Mouse (Mus musculus): Measurements from ENCODE around the gene Olfr1243. TPM values are rescaled to one million over a fixed set of nuclear protein-coding genes. Genes with fewer than 3 reads are reported as not detected.
"Not testable (repeated sequence)": the region's sequence is repeated elsewhere in the genome, so short reads cannot be mapped to it uniquely, and the experiment has no call there.

The Olfr1243 gene
- not detected for total RNA-seq (2021)

GRCm38 (mm10) chr2:89531387-89531786, at the start of gene Olfr1243:
TSS of gene Olfr1243 (minus strand) at chr2:89531487.
- no peak for DNase-seq

GRCm38 (mm10) chr2:89578347-89578746, 47.1 kb upstream of the Olfr1243 start, which contains the start of gene Olfr1245:
TSS of gene Olfr1245 (minus strand) at chr2:89578447.
- no peak for DNase-seq

- not testable (repeated sequence) for DNase-seq
Measured at GRCm38 (mm10) chr2:89562706-89563105, 31.4 kb upstream of the Olfr1243 start.

- no peak for DNase-seq
Measured at GRCm38 (mm10) chr2:89544516-89544915, 13.2 kb upstream of the Olfr1243 start.

- DNase-seq, result no peak
Measured at GRCm38 (mm10) chr2:89539923-89540322, 8.6 kb upstream of the Olfr1243 start.

GRCm38 (mm10) chr2:89498235-89498634, 33.1 kb downstream of the Olfr1243 start, which contains the start of gene Olfr1242:
TSS of gene Olfr1242 (minus strand) at chr2:89498335.
- no peak for DNase-seq

- DNase-seq, result no peak
Measured at GRCm38 (mm10) chr2:89487026-89487425, 44.3 kb downstream of the Olfr1243 start, which contains the start of gene Olfr1241. TSS of gene Olfr1241 (minus strand) at chr2:89487126.

Other genes starting within 250 kb of the Olfr1243 start
- not detected for gene Olfr1229, start 243.5 kb downstream of the Olfr1243 start, total RNA-seq (2021)
- gene Olfr1230, start 234.2 kb downstream of the Olfr1243 start, total RNA-seq (2021), result not detected
- not detected for gene Olfr1231, start 224.4 kb downstream of the Olfr1243 start, total RNA-seq (2021)
- gene Olfr1232, start 201.8 kb downstream of the Olfr1243 start, total RNA-seq (2021), result not detected
- not detected for gene Olfr1233, start 189.1 kb downstream of the Olfr1243 start, total RNA-seq (2021)
- not detected for gene Olfr1234, start 166.6 kb downstream of the Olfr1243 start, total RNA-seq (2021)
- not detected for gene Olfr1238, start 121.8 kb downstream of the Olfr1243 start, total RNA-seq (2021)
- gene Olfr1239, start 111.1 kb downstream of the Olfr1243 start, total RNA-seq (2021), result not detected
- gene Olfr1240, start 88.5 kb downstream of the Olfr1243 start, total RNA-seq (2021), result not detected
- not detected for gene Olfr1241, start 44.4 kb downstream of the Olfr1243 start, total RNA-seq (2021)
- not detected for gene Olfr1242, start 33.2 kb downstream of the Olfr1243 start, total RNA-seq (2021)
- gene Olfr1245, start 47.0 kb upstream of the Olfr1243 start, total RNA-seq (2021), result not detected
- gene Olfr1246, start 61.7 kb upstream of the Olfr1243 start, total RNA-seq (2021), result not detected
- gene Olfr1247, start 82.6 kb upstream of the Olfr1243 start, total RNA-seq (2021), result under 1 TPM; 0.08 to 0.10 TPM
- not detected for gene Olfr1248, start 86.8 kb upstream of the Olfr1243 start, total RNA-seq (2021)
- not detected for gene Olfr1249, start 103.5 kb upstream of the Olfr1243 start, total RNA-seq (2021)
- under 1 TPM in 1 of 2 experiments, not detected in 1; 0.10 TPM for gene Olfr1250, start 130.0 kb upstream of the Olfr1243 start, total RNA-seq (2021)
- not detected for gene Olfr1251, start 140.4 kb upstream of the Olfr1243 start, total RNA-seq (2021)
- not detected for gene Olfr1252, start 193.5 kb upstream of the Olfr1243 start, total RNA-seq (2021)
- not detected for gene Olfr1253, start 225.6 kb upstream of the Olfr1243 start, total RNA-seq (2021)